Mouse (Mus musculus) thymus, adult 2 months (tissue): Measurements from ENCODE around the gene Olfr1366. TPM values are rescaled to one million over a fixed set of nuclear protein-coding genes. Genes with fewer than 3 reads are reported as not detected.
A peak's percentile ranks its signal among the peaks of the same experiment; 100 is the strongest.
"Not testable (repeated sequence)": the region's sequence is repeated elsewhere in the genome, so short reads cannot be mapped to it uniquely, and the experiment has no call there.

Source experiments
- DNase-seq: peaks from one replicate; pipeline ENCODE4 v3.0.0; 2021
- H3K27ac ChIP-seq: fragments of 200-500 bp; 2 replicates; pipeline ENCODE4 v1.5.1; 2012; ENCODE audit warnings: low read length, control low read depth; ENCODE audit not compliant: control insufficient read depth, insufficient read depth
- H3K27me3 ChIP-seq: fragments of 200-500 bp; 2 replicates; pipeline ENCODE4 v1.6.1; 2012; ENCODE audit warnings: mild to moderate bottlenecking, low read length, moderate library complexity, mixed read lengths; ENCODE audit not compliant: control insufficient read depth, insufficient read depth
- H3K36me3 ChIP-seq: fragments of 200-500 bp; 2 replicates; pipeline ENCODE4 v1.6.1; 2012; ENCODE audit warnings: mild to moderate bottlenecking, low read length, moderate library complexity; ENCODE audit not compliant: control insufficient read depth, insufficient read depth
- H3K4me1 ChIP-seq: fragments of 200-500 bp; replicated peaks from 2 replicates; pipeline ENCODE4 v1.6.1; 2012; ENCODE audit warnings: low read length; ENCODE audit not compliant: control insufficient read depth, insufficient read depth
- H3K4me3 ChIP-seq: fragments of 200-500 bp; 2 replicates; pipeline ENCODE4 v1.5.1; 2012; ENCODE audit warnings: mild to moderate bottlenecking, low read length, control low read depth, moderate library complexity; ENCODE audit not compliant: control insufficient read depth, insufficient read depth
- CTCF ChIP-seq: fragments of 200-500 bp; IDR thresholded peaks from 2 replicates; pipeline ENCODE4 v1.5.1; 2012; ENCODE audit warnings: mild to moderate bottlenecking, control low read depth, low read length, moderate library complexity, borderline replicate concordance; ENCODE audit not compliant: control insufficient read depth, poor library complexity, insufficient read depth; ENCODE audit errors: extremely low read depth
- POLR2A ChIP-seq: fragments of 200-500 bp; IDR thresholded peaks from 2 replicates; pipeline ENCODE4 v1.6.1; 2012; ENCODE audit warnings: mild to moderate bottlenecking, low read length, control low read depth, moderate library complexity; ENCODE audit not compliant: control insufficient read depth, poor library complexity, insufficient read depth; ENCODE audit errors: extremely low read depth
- WGBS: fragments of 180-500 bp; shearing (Covaris S2); methylation state at CpG from one replicate; pipeline ENCODE4 v1.1.7; 2018; 5-methylcytosine and 5-hydroxymethylcytosine counted together
- polyA plus RNA-seq: library from polyadenylated mRNA; depleted of rRNA; stranded (reverse); fragments of >200 nt; gene quantifications from 2 replicates; pipeline ENCODE4 v1.2.3, GENCODE M21; 2012; rRNA removed

The Olfr1366 gene
- polyA plus RNA-seq, 1 experiment = not detected

GRCm38 (mm10) chr13:21530136-21530535, 12.5 kb downstream of the Olfr1366 start:
- no peak overlapping the region for H3K4me3 ChIP-seq

GRCm38 (mm10) chr13:21506221-21506649, 36.4 kb downstream of the Olfr1366 start:
- peak; percentile 71 for DNase-seq
- H3K27me3 ChIP-seq = no peaks in the 10 kb centered on the region
- H3K36me3 ChIP-seq = no peaks in the 10 kb centered on the region
- H3K27ac ChIP-seq = peak overlapping the region; percentile 53
- H3K4me1 ChIP-seq = no peaks in the 10 kb centered on the region
- WGBS = under 1% methylated on average over 21 of the region's 21 CpGs
- TF ChIP-seq CTCF = 0 out of 2 replicates have a peak, but pooled peaks have one; percentile 31
- TF ChIP-seq POLR2A = no peak
- peak overlapping the region; percentile 80 for H3K4me3 ChIP-seq

More at GRCm38 (mm10) chr13:21530136-21530535, 12.5 kb downstream of the Olfr1366 start:
- H3K27me3 ChIP-seq = no peaks in the 10 kb centered on the region
- WGBS = 32% methylated on average over 7 of the region's 7 CpGs
- H3K27ac ChIP-seq = no peak overlapping the region
- no peak for DNase-seq
- TF ChIP-seq POLR2A (no peak), CTCF (no peak)
- H3K4me1 ChIP-seq = peaks cover 2% of the 10 kb centered on the region; the same call in 1 of the 2 replicates
- H3K36me3 ChIP-seq = peaks cover 3% of the 10 kb centered on the region; the same call in 1 of the 2 replicates

GRCm38 (mm10) chr13:21502296-21502695, 40.3 kb downstream of the Olfr1366 start:
- WGBS = 91% methylated on average over 5 of the region's 5 CpGs
- DNase-seq = no peak
- Histone ChIP-seq H3K27me3 (no peaks in the 10 kb centered on the region), H3K36me3 (no peaks in the 10 kb centered on the region), H3K27ac (no peak overlapping the region), H3K4me3 (no peak overlapping the region), H3K4me1 (no peaks in the 10 kb centered on the region)
- TF ChIP-seq POLR2A (no peak), CTCF (no peak)

GRCm38 (mm10) chr13:21501182-21501581, 41.4 kb downstream of the Olfr1366 start, which contains the start of gene Gm11273:
Gm11273 (minus strand) TSS chr13:21501418.
- not testable (repeated sequence) for H3K4me1 ChIP-seq, H3K36me3 ChIP-seq, H3K4me3 ChIP-seq, DNase-seq, H3K27ac ChIP-seq, H3K27me3 ChIP-seq
- 97% methylated on average over 17 of the region's 17 CpGs for WGBS

- H3K4me3 ChIP-seq = no peak within 1 kb of the TSS
- no peak for DNase-seq
- TF ChIP-seq POLR2A = no peak
- no peak for TF ChIP-seq CTCF
- H3K36me3 ChIP-seq = no peaks in the 10 kb centered on the region
- WGBS = 97% methylated on average over 21 of the region's 21 CpGs
- H3K27me3 ChIP-seq = no peaks in the 10 kb centered on the region
- H3K4me1 ChIP-seq = no peaks in the 10 kb centered on the region
- no peak within 1 kb of the TSS for H3K27ac ChIP-seq
These were observed 47.5 kb downstream of the Olfr1366 start, which contains the start of gene AK157302 for GRCm38 (mm10) chr13:21495080-21495479. AK157302 (plus strand) TSS chr13:21495223.

GRCm38 (mm10) chr13:21492847-21493246, 49.8 kb downstream of the Olfr1366 start:
- H3K4me3 ChIP-seq = no peak overlapping the region
- DNase-seq = no peak

GRCm38 (mm10) chr13:21486881-21487280, 55.7 kb downstream of the Olfr1366 start:
- TF ChIP-seq POLR2A = no peak
- TF ChIP-seq CTCF = no peak
- Histone ChIP-seq H3K27ac (no peak overlapping the region), H3K27me3 (no peaks in the 10 kb centered on the region), H3K4me1 (no peaks in the 10 kb centered on the region), H3K36me3 (no peaks in the 10 kb centered on the region), H3K4me3 (no peak overlapping the region)
- WGBS = 100% methylated on average over 1 of the region's 1 CpGs
- no peak for DNase-seq

More at GRCm38 (mm10) chr13:21492847-21493246, 49.8 kb downstream of the Olfr1366 start:
- H3K27ac ChIP-seq = no peak overlapping the region
- no peaks in the 10 kb centered on the region for H3K36me3 ChIP-seq
- 95% methylated on average over 5 of the region's 5 CpGs for WGBS
- no peak for TF ChIP-seq POLR2A
- TF ChIP-seq CTCF = no peak
- no peaks in the 10 kb centered on the region for H3K27me3 ChIP-seq
- H3K4me1 ChIP-seq = no peaks in the 10 kb centered on the region

Other genes starting within 250 kb of the Olfr1366 start
- gene Gpx6, start 230.7 kb downstream of the Olfr1366 start, polyA plus RNA-seq = 0.36 and 0.38 TPM in 2 replicates
- gene Olfr1367, start 195.9 kb downstream of the Olfr1366 start, polyA plus RNA-seq = not detected in 2 replicates
- 1.5 and 1.6 TPM in 2 replicates for gene Zscan12, start 180.0 kb downstream of the Olfr1366 start, polyA plus RNA-seq
- 24.8 and 30.4 TPM in 2 replicates for gene Zkscan3, start 140.1 kb downstream of the Olfr1366 start, polyA plus RNA-seq
- gene Pgbd1, start 101.8 kb downstream of the Olfr1366 start, polyA plus RNA-seq = 0.36 and 0.55 TPM in 2 replicates
- 8.2 and 11.3 TPM in 2 replicates for gene Zscan26, start 89.1 kb downstream of the Olfr1366 start, polyA plus RNA-seq
- gene Nkapl, start 74.3 kb downstream of the Olfr1366 start, polyA plus RNA-seq = 0.11 and 0.12 TPM in 2 replicates
- 0.18 and 0.26 TPM in 2 replicates for gene Zkscan4, start 63.9 kb downstream of the Olfr1366 start, polyA plus RNA-seq
- gene Gm10065, start 63.4 kb downstream of the Olfr1366 start, polyA plus RNA-seq = not detected in 2 replicates
- 0.07 and 0.09 TPM in 2 replicates for gene AK157302, start 47.6 kb downstream of the Olfr1366 start, polyA plus RNA-seq
- 5.6 and 9.5 TPM in 2 replicates for gene Gm11273, start 41.4 kb downstream of the Olfr1366 start, polyA plus RNA-seq
- gene Zkscan8, start 11.7 kb downstream of the Olfr1366 start, polyA plus RNA-seq = 4.9 and 5.3 TPM in 2 replicates
- not detected in 2 replicates for gene Olfr1535, start 17.1 kb upstream of the Olfr1366 start, polyA plus RNA-seq
- not detected in 2 replicates for gene Olfr1364, start 39.0 kb upstream of the Olfr1366 start, polyA plus RNA-seq
- gene Olfr1362, start 71.2 kb upstream of the Olfr1366 start, polyA plus RNA-seq = not detected in 2 replicates
- not detected in 2 replicates for gene Olfr11, start 99.7 kb upstream of the Olfr1366 start, polyA plus RNA-seq
- not detected in 2 replicates for gene Olfr1361, start 120.6 kb upstream of the Olfr1366 start, polyA plus RNA-seq
- gene Olfr1360, start 134.6 kb upstream of the Olfr1366 start, polyA plus RNA-seq = not detected in 2 replicates
- gene Olfr1359, start 155.3 kb upstream of the Olfr1366 start, polyA plus RNA-seq = not detected in 2 replicates
- 118 and 183 TPM in 2 replicates for gene Hist1h2bl, start 173.3 kb upstream of the Olfr1366 start, polyA plus RNA-seq
- gene Hist1h2ai, start 173.6 kb upstream of the Olfr1366 start, polyA plus RNA-seq = 227 and 343 TPM in 2 replicates
- gene Hist1h3h, start 174.9 kb upstream of the Olfr1366 start, polyA plus RNA-seq = 670 and 733 TPM in 2 replicates
- 76.1 and 110 TPM in 2 replicates for gene Hist1h2bm, start 179.2 kb upstream of the Olfr1366 start, polyA plus RNA-seq
- 60.3 and 64.6 TPM in 2 replicates for gene Hist1h4j, start 192.3 kb upstream of the Olfr1366 start, polyA plus RNA-seq
- 257 and 302 TPM in 2 replicates for gene Hist1h4k, start 207.7 kb upstream of the Olfr1366 start, polyA plus RNA-seq
- 302 and 405 TPM in 2 replicates for gene Hist1h2ak, start 211.0 kb upstream of the Olfr1366 start, polyA plus RNA-seq
- 213 and 218 TPM in 2 replicates for gene Hist1h2bn, start 211.3 kb upstream of the Olfr1366 start, polyA plus RNA-seq
- gene Hist1h1b, start 237.8 kb upstream of the Olfr1366 start, polyA plus RNA-seq = 22.4 and 28.1 TPM in 2 replicates
- 484 and 650 TPM in 2 replicates for gene Hist1h3i, start 240.6 kb upstream of the Olfr1366 start, polyA plus RNA-seq
- gene Hist1h2an, start 244.4 kb upstream of the Olfr1366 start, polyA plus RNA-seq = 183 and 223 TPM in 2 replicates
- 39.3 and 52.7 TPM in 2 replicates for gene Hist1h2bp, start 244.7 kb upstream of the Olfr1366 start, polyA plus RNA-seq